Mouse (Mus musculus): ENCODE results near the gene Iqcf1. TPM values are rescaled to one million over a fixed set of nuclear protein-coding genes. Genes with fewer than 3 reads are reported as not detected.

Gene Iqcf1
- total RNA-seq (2021): not detected

GRCm38 (mm10) chr9:106499667-106500066 lies at the start of gene Iqcf1:
Gene Iqcf1 (plus strand): TSS chr9:106499967.
- DNase-seq (ENCODE audit: low spot score in 2 of 2): no peak
- intact Hi-C loops (cut with DNase I): no loop called here

GRCm38 (mm10) chr9:106450661-106451060 lies 49.1 kb upstream of the Iqcf1 start:
- no peak for DNase-seq (ENCODE audit: low spot score in 2 of 2)
- intact Hi-C loops (cut with DNase I): no loop called here

- intact Hi-C loops (cut with DNase I): no loop called here
- DNase-seq (ENCODE audit: low spot score in 2 of 2): no peak
Observed at GRCm38 (mm10) chr9:106451298-106451697, 48.5 kb upstream of the Iqcf1 start.

GRCm38 (mm10) chr9:106451899-106452298 lies 47.9 kb upstream of the Iqcf1 start:
- intact Hi-C loops (cut with DNase I): no loop called here
- no peak for DNase-seq (ENCODE audit: low spot score in 2 of 2)

GRCm38 (mm10) chr9:106452351-106452750 lies 47.4 kb upstream of the Iqcf1 start:
- intact Hi-C loops (cut with DNase I): no loop called here
- no peak for DNase-seq (ENCODE audit: low spot score in 2 of 2)

GRCm38 (mm10) chr9:106452821-106453220 lies 46.9 kb upstream of the Iqcf1 start:
- intact Hi-C loops (cut with DNase I): no loop called here
- DNase-seq (ENCODE audit: low spot score in 2 of 2): no peak

- DNase-seq (ENCODE audit: low spot score in 2 of 2): peak; percentile 55 to 60
- intact Hi-C loops (cut with DNase I): no loop called here
Observed at GRCm38 (mm10) chr9:106453271-106454070, 46.3 kb upstream of the Iqcf1 start, which contains the start of gene Pcbp4. Gene Pcbp4 (plus strand): TSS chr9:106453291.

- no peak for DNase-seq (ENCODE audit: low spot score in 2 of 2)
- intact Hi-C loops (cut with DNase I): no loop called here
Observed at GRCm38 (mm10) chr9:106454071-106454761, 45.6 kb upstream of the Iqcf1 start.

- intact Hi-C loops (cut with DNase I): no loop called here
- DNase-seq (ENCODE audit: low spot score in 2 of 2): peak in 1 of 2 experiments; percentile 47
Observed at GRCm38 (mm10) chr9:106454888-106455681, 44.7 kb upstream of the Iqcf1 start.

- intact Hi-C loops (cut with DNase I): no loop called here
- DNase-seq (ENCODE audit: low spot score in 2 of 2): no peak
Observed at GRCm38 (mm10) chr9:106456325-106457162, 43.2 kb upstream of the Iqcf1 start.

- intact Hi-C loops (cut with DNase I): no loop called here
- no peak for DNase-seq (ENCODE audit: low spot score in 2 of 2)
Observed at GRCm38 (mm10) chr9:106457163-106457559, 42.6 kb upstream of the Iqcf1 start.

GRCm38 (mm10) chr9:106457920-106458319 lies 41.8 kb upstream of the Iqcf1 start:
- intact Hi-C loops (cut with DNase I): no loop called here
- no peak for DNase-seq (ENCODE audit: low spot score in 2 of 2)

GRCm38 (mm10) chr9:106459946-106460345 lies 39.8 kb upstream of the Iqcf1 start:
- intact Hi-C loops (cut with DNase I): no loop called here
- DNase-seq (ENCODE audit: low spot score in 2 of 2): no peak

GRCm38 (mm10) chr9:106460401-106461025 lies 39.3 kb upstream of the Iqcf1 start:
- DNase-seq (ENCODE audit: low spot score in 2 of 2): no peak
- intact Hi-C loops (cut with DNase I): no loop called here

GRCm38 (mm10) chr9:106461026-106461415 lies 38.7 kb upstream of the Iqcf1 start:
- intact Hi-C loops (cut with DNase I): no loop called here
- no peak for DNase-seq (ENCODE audit: low spot score in 2 of 2)

- intact Hi-C loops (cut with DNase I): no loop called here
- DNase-seq (ENCODE audit: low spot score in 2 of 2): no peak
Observed at GRCm38 (mm10) chr9:106461641-106462429, 37.9 kb upstream of the Iqcf1 start.

GRCm38 (mm10) chr9:106462430-106462800 lies 37.4 kb upstream of the Iqcf1 start:
- no peak for DNase-seq (ENCODE audit: low spot score in 2 of 2)
- intact Hi-C loops (cut with DNase I): no loop called here
